Mouse (Mus musculus): ENCODE measurements around the gene Spata32.

DNA sequence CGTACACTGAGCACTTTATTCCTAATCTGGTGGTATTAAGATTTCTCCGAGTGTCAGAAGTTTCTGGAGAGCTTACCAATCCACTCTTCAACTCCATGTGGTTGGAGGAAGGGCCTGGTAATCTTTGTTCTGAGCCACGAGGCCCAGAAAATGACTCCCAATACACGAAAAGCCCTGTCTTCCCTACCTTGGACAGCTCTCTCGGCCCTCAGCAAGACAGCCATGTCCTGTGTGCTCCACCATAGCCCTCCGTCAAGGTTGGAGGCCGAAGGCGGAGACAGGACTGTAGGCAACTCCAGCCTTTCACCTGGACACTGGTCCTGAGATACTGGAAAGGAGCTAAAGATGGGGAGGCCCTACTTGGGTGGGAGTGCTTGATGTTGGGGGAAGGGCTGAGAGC lies 7.9 kb downstream of the Spata32 start:
- TF ChIP-seq CTCF (IDR thresholded peaks at IDR 0.05) (no peak), EP300 (IDR thresholded peaks at IDR 0.05) (no peak)

All from lung, postnatal 0 days (tissue).